Mouse (Mus musculus) myocyte (in vitro differentiated cells): ENCODE results near the gene Nedd9.

Experiments used
- CEBPB ChIP-seq: IDR thresholded peaks from 2 replicates; pipeline ENCODE4 v1.6.1; 2011; ENCODE audit warnings: mild to moderate bottlenecking, moderate library complexity; ENCODE audit not compliant: poor library complexity, insufficient read depth, severe bottlenecking
- E2F4 ChIP-seq: IDR thresholded peaks from one replicate; pipeline ENCODE4 v1.6.1; 2011; ENCODE audit warnings: mild to moderate bottlenecking, control low read depth, moderate library complexity; ENCODE audit not compliant: insufficient read depth
- MAX ChIP-seq: IDR thresholded peaks from one replicate; pipeline ENCODE4 v1.6.1; 2011; ENCODE audit warnings: low read depth, mild to moderate bottlenecking, control low read depth
- MYOD1 ChIP-seq, 3 experiments: IDR thresholded peaks; one replicate each; pipeline ENCODE4 v1.6.1; 2011; ENCODE audit warnings: control low read depth in 2 of 3, low read depth in 2 of 3, mild to moderate bottlenecking in 2 of 3, moderate library complexity in 1 of 3; ENCODE audit not compliant: insufficient read length in 2 of 3, control insufficient read depth in 1 of 3
- MYOG ChIP-seq, 3 experiments: IDR thresholded peaks; one replicate each; pipeline ENCODE4 v1.6.1; 2011; ENCODE audit warnings: control low read depth in 2 of 3, low read depth in 2 of 3, mild to moderate bottlenecking in 2 of 3; ENCODE audit not compliant: insufficient read length in 2 of 3, control insufficient read depth in 1 of 3, insufficient read depth in 1 of 3
- POLR2A ChIP-seq: IDR thresholded peaks from one replicate; pipeline ENCODE4 v1.6.1; 2011; ENCODE audit warnings: low read depth, mild to moderate bottlenecking, control low read depth, moderate library complexity; ENCODE audit not compliant: insufficient read length
- POLR2AphosphoS2 ChIP-seq: IDR thresholded peaks from one replicate; pipeline ENCODE4 v1.6.1; 2011; ENCODE audit warnings: low read depth, control low read depth; ENCODE audit not compliant: insufficient read length
- SRF ChIP-seq: IDR thresholded peaks from one replicate; pipeline ENCODE4 v1.6.1; 2011; ENCODE audit warnings: low read depth; ENCODE audit not compliant: control insufficient read depth, insufficient read length
- TCF12 ChIP-seq: IDR thresholded peaks from one replicate; pipeline ENCODE4 v1.6.1; 2011; ENCODE audit warnings: mild to moderate bottlenecking, control low read depth; ENCODE audit not compliant: poor library complexity, insufficient read depth, severe bottlenecking
- TCF3 ChIP-seq: IDR thresholded peaks from one replicate; pipeline ENCODE4 v1.6.1; 2011; ENCODE audit warnings: low read depth, control low read depth; ENCODE audit not compliant: insufficient read length
- USF1 ChIP-seq: IDR thresholded peaks from one replicate; pipeline ENCODE4 v1.6.1; 2011; ENCODE audit warnings: low read depth, mild to moderate bottlenecking, control low read depth, moderate library complexity

DNA sequence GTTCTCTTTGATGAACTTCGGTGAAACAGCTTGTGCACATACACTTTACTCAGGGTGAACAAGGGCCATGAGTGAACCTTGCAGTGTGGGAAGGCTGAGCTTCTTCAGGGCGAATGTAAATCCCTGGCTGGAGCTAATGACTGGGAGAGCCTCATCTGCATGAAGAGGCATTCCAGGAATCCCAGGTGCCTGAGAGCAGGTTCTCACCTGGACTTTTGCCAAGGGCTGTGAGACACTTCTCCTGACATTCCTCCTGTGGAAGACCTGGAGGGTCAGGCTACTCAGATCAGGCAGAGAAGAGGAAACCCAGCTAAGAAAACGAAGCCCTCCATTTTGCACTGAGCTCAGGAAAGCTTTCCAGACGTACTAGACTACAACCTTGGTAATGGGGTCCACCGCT lies 206.5 kb downstream of the Nedd9 start:
- TF ChIP-seq POLR2AphosphoS2 (no peak), POLR2A (no peak), MYOD1 (IDR thresholded peaks at IDR 0.05; ENCODE audit: control insufficient read depth in 1 of 3, insufficient read length in 2 of 3, low read depth in 2 of 3) (no peak), MAX (no peak), MYOG (IDR thresholded peaks at IDR 0.05; ENCODE audit: control insufficient read depth in 1 of 3, insufficient read depth in 1 of 3, insufficient read length in 2 of 3, low read depth in 2 of 3) (no peak), TCF12 (no peak), E2F4 (no peak), USF1 (no peak), CEBPB (no peak), SRF (no peak), TCF3 (no peak)
